Mouse (Mus musculus): ENCODE data around the gene 2610044O15Rik8. TPM values are rescaled to one million over a fixed set of nuclear protein-coding genes. Genes with fewer than 3 reads are reported as not detected.

The 2610044O15Rik8 gene
- 58.7 TPM for polyA plus RNA-seq (2014; fragmentation: Illumina TruSeq; extraction: RNeasy Lipid Tissue Mini Kit (QIAGEN cat#74804); ENCODE audit: low replicate concordance)

DNA sequence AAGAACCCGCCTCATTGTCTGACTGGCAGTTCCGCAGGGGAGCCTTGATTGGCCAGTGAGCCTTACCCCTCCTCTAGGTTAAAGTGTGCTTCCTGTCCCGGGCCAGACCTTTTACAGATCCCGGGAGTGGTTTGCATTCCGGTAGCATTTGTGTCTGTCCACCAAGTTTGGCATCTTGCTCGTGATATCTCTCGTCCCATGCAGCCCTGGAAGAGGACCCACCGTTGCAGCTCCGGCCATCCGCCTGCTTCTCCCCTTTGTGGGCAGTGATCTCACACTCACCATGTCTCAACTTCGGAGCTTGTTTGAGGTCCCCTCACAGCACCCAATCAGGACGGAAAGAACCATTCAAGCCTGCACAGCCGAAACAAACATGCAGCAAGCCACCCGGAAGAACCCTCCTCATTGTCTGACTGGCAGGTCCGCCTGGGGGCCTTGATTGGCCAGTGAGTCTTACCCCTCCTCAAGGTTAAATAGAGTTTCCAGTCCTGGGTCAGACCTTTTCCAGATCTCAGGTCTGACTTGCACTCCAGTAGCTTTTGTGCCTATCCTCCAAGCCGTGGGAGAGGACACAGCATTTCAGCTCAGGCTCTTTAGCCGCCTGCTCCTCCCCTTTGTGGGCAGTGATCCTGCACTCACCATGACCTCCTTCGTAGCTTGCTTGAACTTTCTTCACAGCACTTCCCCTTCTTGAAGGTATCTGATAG, at the start of gene 2610044O15Rik8:
2610044O15Rik8 (minus strand) TSS at position 380 of the 707 bp plus-strand sequence.

Other genes starting within 250 kb of the 2610044O15Rik8 start
- not detected for gene Ccdc7a, start 168.9 kb downstream of the 2610044O15Rik8 start, polyA plus RNA-seq (2014; fragmentation: Illumina TruSeq; extraction: RNeasy Lipid Tissue Mini Kit (QIAGEN cat#74804); ENCODE audit: low replicate concordance)
- gene Ccdc7b, start 167.3 kb downstream of the 2610044O15Rik8 start, polyA plus RNA-seq (2014; fragmentation: Illumina TruSeq; extraction: RNeasy Lipid Tissue Mini Kit (QIAGEN cat#74804); ENCODE audit: low replicate concordance) = not detected
- gene Gm10999, start 102.7 kb downstream of the 2610044O15Rik8 start, polyA plus RNA-seq (2014; fragmentation: Illumina TruSeq; extraction: RNeasy Lipid Tissue Mini Kit (QIAGEN cat#74804); ENCODE audit: low replicate concordance) = not detected

All from small intestine, adult 10 weeks (tissue).